Mouse (Mus musculus): Measurements from ENCODE around the gene Lcp1. TPM values are rescaled to one million over a fixed set of nuclear protein-coding genes. Genes with fewer than 3 reads are reported as not detected.

Gene Lcp1
- polyA plus RNA-seq, 1 experiment: 1,066 TPM

DNA sequence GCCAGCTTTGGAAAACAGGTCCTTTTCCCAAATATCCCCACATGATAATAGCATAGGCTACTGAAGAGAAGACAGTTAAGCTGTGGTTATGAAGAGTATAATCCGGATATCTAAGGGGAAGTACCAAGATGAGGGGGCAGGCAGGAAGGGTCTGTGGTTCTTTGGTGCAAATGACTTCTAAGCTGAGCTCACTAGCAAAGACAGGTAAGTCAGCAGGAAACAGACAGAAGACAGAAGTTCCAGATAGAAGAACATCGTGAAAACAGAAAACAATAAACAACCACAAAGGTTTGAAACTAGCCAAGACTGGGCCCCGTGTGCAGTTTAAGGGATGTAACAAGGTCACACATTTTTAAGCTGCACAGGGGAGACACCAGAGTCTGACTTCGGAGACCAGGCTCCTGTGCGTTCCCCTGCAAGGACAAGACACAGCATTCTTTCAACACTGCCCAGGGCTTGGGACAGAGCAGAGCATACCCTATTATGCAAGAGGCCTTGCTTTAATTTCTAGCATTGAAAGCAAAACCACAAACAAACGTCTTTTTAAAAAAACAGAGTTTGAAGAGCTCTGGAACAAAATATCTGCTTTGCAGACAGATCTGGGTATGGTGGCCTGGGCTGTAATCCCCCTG, 96.7 kb downstream of the Lcp1 start:
- TF ChIP-seq POLR2A (IDR thresholded peaks at IDR 0.05; ENCODE audit: borderline replicate concordance, low read depth, low read length): no peak
- TF ChIP-seq CTCF (IDR thresholded peaks at IDR 0.05; ENCODE audit: low read depth, low read length): no peak

GRCm38 (mm10) chr14:75229834-75230233, 98.9 kb downstream of the Lcp1 start:
- Histone ChIP-seq H3K4me3 (ENCODE audit: insufficient read depth, low read length) (no peak overlapping the region), H3K27ac (ENCODE audit: insufficient read depth, low read depth, low read length) (no peak overlapping the region), H3K4me1 (ENCODE audit: control insufficient read depth, insufficient read depth, low read length) (no peaks in the 10 kb centered on the region)
- TF ChIP-seq POLR2A (IDR thresholded peaks at IDR 0.05; ENCODE audit: borderline replicate concordance, low read depth, low read length): no peak
- TF ChIP-seq CTCF (IDR thresholded peaks at IDR 0.05; ENCODE audit: low read depth, low read length): no peak

More for the DNA sequence above, 96.7 kb downstream of the Lcp1 start:
- H3K27ac ChIP-seq (ENCODE audit: insufficient read depth, low read depth, low read length): no peak overlapping the region
- no peak overlapping the region for H3K4me3 ChIP-seq (ENCODE audit: insufficient read depth, low read length)
- no peaks in the 10 kb centered on the region for H3K4me1 ChIP-seq (ENCODE audit: control insufficient read depth, insufficient read depth, low read length)

GRCm38 (mm10) chr14:75233070-75233469, 102.2 kb downstream of the Lcp1 start:
- H3K27ac ChIP-seq (ENCODE audit: insufficient read depth, low read depth, low read length): no peak overlapping the region
- no peak overlapping the region for H3K4me3 ChIP-seq (ENCODE audit: insufficient read depth, low read length)
- TF ChIP-seq POLR2A (IDR thresholded peaks at IDR 0.05; ENCODE audit: borderline replicate concordance, low read depth, low read length) (no peak), CTCF (IDR thresholded peaks at IDR 0.05; ENCODE audit: low read depth, low read length) (no peak)

GRCm38 (mm10) chr14:75235552-75235951, 104.7 kb downstream of the Lcp1 start:
- no peaks in the 10 kb centered on the region for H3K4me1 ChIP-seq (ENCODE audit: control insufficient read depth, insufficient read depth, low read length)
- TF ChIP-seq POLR2A (IDR thresholded peaks at IDR 0.05; ENCODE audit: borderline replicate concordance, low read depth, low read length) (no peak), CTCF (IDR thresholded peaks at IDR 0.05; ENCODE audit: low read depth, low read length) (no peak)
- H3K27ac ChIP-seq (ENCODE audit: insufficient read depth, low read depth, low read length): no peak overlapping the region
- no peak overlapping the region for H3K4me3 ChIP-seq (ENCODE audit: insufficient read depth, low read length)

More at GRCm38 (mm10) chr14:75233070-75233469, 102.2 kb downstream of the Lcp1 start:
- no peaks in the 10 kb centered on the region for H3K4me1 ChIP-seq (ENCODE audit: control insufficient read depth, insufficient read depth, low read length)

DNA sequence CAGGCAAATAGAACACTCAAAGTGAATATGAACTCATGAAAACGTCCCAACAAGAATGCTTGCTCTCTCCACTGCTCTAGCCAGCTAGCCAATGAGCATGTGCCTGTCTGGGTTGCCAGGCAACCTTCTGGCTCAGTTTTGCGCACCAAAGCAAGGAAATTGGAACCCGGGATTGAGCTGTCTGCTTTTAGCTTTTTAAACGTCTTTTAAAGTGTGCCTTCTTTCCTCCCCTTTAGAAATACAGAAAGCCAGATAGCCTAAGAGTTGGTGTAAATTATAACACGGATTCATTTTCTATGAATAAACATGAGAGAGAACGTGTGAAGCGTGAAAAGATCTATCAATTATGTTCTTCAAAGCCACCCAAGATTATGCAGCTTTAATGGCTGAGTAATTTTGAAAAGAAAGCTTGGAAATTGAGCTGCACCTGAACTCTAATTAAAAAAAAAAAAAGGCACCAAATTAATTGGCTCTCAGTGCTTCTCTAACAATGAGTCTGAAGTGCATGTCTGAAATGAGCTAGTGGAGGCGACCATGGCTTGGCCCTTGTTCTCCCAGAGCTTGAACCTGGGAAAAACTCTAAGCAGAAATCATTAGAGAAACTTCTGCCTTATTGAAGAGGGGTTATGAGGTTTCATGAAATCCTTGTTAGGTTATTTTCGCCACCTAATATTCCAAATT, 105.2 kb downstream of the Lcp1 start:
- no peak overlapping the region for H3K27ac ChIP-seq (ENCODE audit: insufficient read depth, low read depth, low read length)
- no peak overlapping the region for H3K4me3 ChIP-seq (ENCODE audit: insufficient read depth, low read length)
- TF ChIP-seq CTCF (IDR thresholded peaks at IDR 0.05; ENCODE audit: low read depth, low read length) (no peak), POLR2A (IDR thresholded peaks at IDR 0.05; ENCODE audit: borderline replicate concordance, low read depth, low read length) (no peak)
- no peaks in the 10 kb centered on the region for H3K4me1 ChIP-seq (ENCODE audit: control insufficient read depth, insufficient read depth, low read length)

DNA sequence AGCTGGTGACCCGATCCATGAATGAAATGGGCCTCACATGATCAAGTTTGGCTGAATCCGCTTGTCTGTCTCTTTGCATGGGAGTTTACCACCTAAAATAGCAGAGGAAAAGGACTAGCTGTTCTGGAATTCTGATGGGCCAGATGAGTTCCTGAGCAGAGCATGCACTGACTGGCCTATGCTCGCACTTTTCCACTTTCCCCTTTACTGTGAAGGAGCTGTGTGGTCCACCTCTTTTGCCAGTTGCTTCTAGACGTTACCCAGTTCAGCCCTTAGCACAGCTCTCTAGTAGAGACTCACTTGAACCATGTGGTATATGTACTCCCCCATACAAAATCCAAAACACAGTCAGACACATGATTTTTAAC, 105.7 kb downstream of the Lcp1 start:
- no peak overlapping the region for H3K27ac ChIP-seq (ENCODE audit: insufficient read depth, low read depth, low read length)
- H3K4me3 ChIP-seq (ENCODE audit: insufficient read depth, low read length): no peak overlapping the region
- TF ChIP-seq POLR2A (IDR thresholded peaks at IDR 0.05; ENCODE audit: borderline replicate concordance, low read depth, low read length) (no peak), CTCF (IDR thresholded peaks at IDR 0.05; ENCODE audit: low read depth, low read length) (no peak)
- H3K4me1 ChIP-seq (ENCODE audit: control insufficient read depth, insufficient read depth, low read length): no peaks in the 10 kb centered on the region

- TF ChIP-seq POLR2A (IDR thresholded peaks at IDR 0.05; ENCODE audit: borderline replicate concordance, low read depth, low read length) (no peak), CTCF (IDR thresholded peaks at IDR 0.05; ENCODE audit: low read depth, low read length) (no peak)
- Histone ChIP-seq H3K4me3 (ENCODE audit: insufficient read depth, low read length) (no peak overlapping the region), H3K27ac (ENCODE audit: insufficient read depth, low read depth, low read length) (no peak overlapping the region), H3K4me1 (ENCODE audit: control insufficient read depth, insufficient read depth, low read length) (no peaks in the 10 kb centered on the region)
Measured at GRCm38 (mm10) chr14:75237096-75237495, 106.2 kb downstream of the Lcp1 start.

DNA sequence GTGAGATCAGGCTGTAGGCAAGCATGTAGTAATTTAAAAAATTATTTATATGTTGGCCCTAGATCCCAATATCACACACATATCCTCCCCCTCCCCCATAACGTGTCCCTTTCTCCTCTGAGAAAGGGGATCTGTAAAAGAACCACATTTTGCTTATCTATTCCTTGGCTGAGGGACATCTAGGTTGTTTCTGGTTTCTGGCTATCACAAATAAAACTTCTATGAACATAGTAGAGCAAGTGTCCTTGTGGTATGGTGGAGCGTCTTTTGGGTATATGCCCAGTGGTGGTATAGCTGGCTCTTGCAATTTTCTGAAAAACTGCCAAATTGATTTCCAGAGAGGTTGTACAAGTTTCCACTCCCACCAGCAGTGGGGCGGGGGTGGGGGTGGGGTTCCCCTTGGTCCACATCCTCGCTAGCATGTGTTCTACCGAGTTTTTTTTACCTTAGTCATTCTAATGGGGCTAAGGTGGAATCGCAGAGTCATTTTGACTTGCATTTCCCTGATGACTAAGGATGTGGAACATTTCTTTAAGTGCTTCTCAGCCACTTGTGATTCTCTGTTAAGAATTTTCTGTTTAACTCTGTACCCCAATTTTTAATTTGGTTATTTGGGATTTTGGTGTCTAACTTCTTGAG, 107.3 kb downstream of the Lcp1 start:
- TF ChIP-seq CTCF (IDR thresholded peaks at IDR 0.05; ENCODE audit: low read depth, low read length) (no peak), POLR2A (IDR thresholded peaks at IDR 0.05; ENCODE audit: borderline replicate concordance, low read depth, low read length) (no peak)
- no peak overlapping the region for H3K4me3 ChIP-seq (ENCODE audit: insufficient read depth, low read length)
- no peaks in the 10 kb centered on the region for H3K4me1 ChIP-seq (ENCODE audit: control insufficient read depth, insufficient read depth, low read length)
- no peak overlapping the region for H3K27ac ChIP-seq (ENCODE audit: insufficient read depth, low read depth, low read length)

- no peaks in the 10 kb centered on the region for H3K4me1 ChIP-seq (ENCODE audit: control insufficient read depth, insufficient read depth, low read length)
- no peak for TF ChIP-seq CTCF (IDR thresholded peaks at IDR 0.05; ENCODE audit: low read depth, low read length)
- TF ChIP-seq POLR2A (IDR thresholded peaks at IDR 0.05; ENCODE audit: borderline replicate concordance, low read depth, low read length): no peak
- no peak within 1 kb of the TSS for H3K4me3 ChIP-seq (ENCODE audit: insufficient read depth, low read length)
- H3K27ac ChIP-seq (ENCODE audit: insufficient read depth, low read depth, low read length): no peak within 1 kb of the TSS
Measured at GRCm38 (mm10) chr14:75242087-75242486, 111.2 kb downstream of the Lcp1 start, which contains the start of gene Cpb2. Gene Cpb2, plus strand, starts transcription at chr14:75242287.

Data from bone marrow macrophage, adult 2 months (primary cell).